Mouse (Mus musculus) liver, adult 2 months (tissue): ENCODE results near the gene Il31ra.

ENCODE experiments used
- CTCF ChIP-seq: fragments of 200-500 bp; IDR thresholded peaks from 2 replicates; pipeline ENCODE4 v1.5.1; 2011; ENCODE audit warnings: low read depth, low read length, control low read depth
- POLR2A ChIP-seq: fragments of 200-500 bp; IDR thresholded peaks from 2 replicates; pipeline ENCODE4 v1.6.1; 2011; ENCODE audit warnings: low read length, control low read depth; ENCODE audit not compliant: insufficient read depth; ENCODE audit errors: extremely low read depth

DNA sequence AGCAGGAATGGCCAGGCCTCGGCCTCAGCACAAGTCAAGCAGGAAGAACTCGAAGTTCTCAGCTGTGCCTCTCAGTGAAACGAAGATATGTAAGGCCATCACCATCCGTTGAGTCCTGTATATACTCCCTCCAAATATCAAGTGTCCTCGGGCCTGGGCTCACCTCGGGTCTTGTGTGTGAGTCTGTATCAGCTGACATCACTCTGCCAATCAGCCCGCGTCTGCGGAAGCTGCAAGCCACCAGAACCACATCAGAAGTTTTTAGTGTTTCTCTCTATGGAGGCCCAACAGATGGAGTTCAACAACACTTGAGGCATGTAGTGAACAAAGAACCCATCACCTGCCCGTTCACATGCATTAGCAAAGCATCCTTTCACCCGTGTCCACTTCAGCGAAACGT lies 86.5 kb downstream of the Il31ra start:
- TF ChIP-seq CTCF (no peak), POLR2A (no peak)
